Mouse (Mus musculus): ENCODE results near the gene Cabp4. TPM values are rescaled to one million over a fixed set of nuclear protein-coding genes. Genes with fewer than 3 reads are reported as not detected.

The Cabp4 gene
- polyA plus RNA-seq, 1 experiment from 2014 or later: 0.33 TPM

DNA sequence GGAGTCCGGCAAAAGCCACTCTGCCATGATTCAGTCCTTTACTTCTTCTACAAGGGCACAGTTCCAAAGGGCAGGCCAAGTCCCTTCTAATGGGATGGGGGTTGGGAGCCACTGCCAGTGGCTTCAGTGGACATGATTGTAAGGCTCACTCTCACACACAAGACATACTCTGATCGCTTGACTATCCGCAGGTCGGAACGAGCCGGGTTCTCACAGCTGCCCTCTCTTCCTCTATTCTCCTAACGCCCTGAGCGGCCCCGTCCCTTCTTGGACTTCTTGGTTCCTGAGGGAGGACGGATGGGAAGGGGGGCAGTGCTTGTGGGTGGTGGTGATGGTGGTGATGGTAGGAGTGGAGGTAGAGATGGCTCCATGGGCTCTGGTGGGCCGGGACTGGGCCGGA is 12.9 kb upstream of the Cabp4 start:
- 92% methylated on average over 12 of the region's 12 CpGs for WGBS
- H3K36me3 ChIP-seq (ENCODE audit: control insufficient read depth, insufficient read depth): peaks cover 71% of the 10 kb centered on the region
- no peak for ATAC-seq

DNA sequence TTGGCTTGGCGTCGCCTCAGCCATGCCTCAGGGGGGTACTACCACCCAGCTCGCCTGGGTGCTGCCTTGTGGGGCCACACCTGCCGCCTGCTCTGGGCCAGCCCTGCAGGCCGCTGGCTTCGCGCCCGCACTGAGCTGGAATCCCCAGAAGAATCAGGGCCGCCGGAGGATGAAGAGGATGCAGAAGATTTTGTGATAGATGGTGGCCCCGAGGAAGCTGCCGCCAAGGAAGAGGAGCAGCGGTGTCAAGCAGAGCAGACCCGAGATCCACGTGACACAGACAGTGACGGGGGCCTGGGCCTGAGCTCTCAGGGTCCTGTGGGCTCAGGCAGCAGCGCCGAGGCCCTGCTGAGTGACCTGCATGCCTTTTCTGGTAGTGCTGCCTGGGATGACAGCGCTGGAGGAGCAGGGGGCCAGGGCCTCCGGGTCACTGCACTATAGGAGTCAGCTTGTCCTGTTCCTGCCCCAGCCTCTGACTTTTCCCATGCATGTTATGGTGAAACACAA is 12.3 kb upstream of the Cabp4 start:
- 77% methylated on average over 20 of the region's 20 CpGs for WGBS

More for the DNA sequence above, 12.9 kb upstream of the Cabp4 start:
- no peaks in the 10 kb centered on the region for H3K9me3 ChIP-seq (ENCODE audit: control insufficient read depth)
- no peak overlapping the region for H3K9ac ChIP-seq (ENCODE audit: low read depth, low read length)
- TF ChIP-seq CTCF (IDR thresholded peaks at IDR 0.05; ENCODE audit: low read depth): no peak
- no peaks in the 10 kb centered on the region for H3K27me3 ChIP-seq (replicated peaks; ENCODE audit: control insufficient read depth, insufficient read depth, low read length)
- H3K27ac ChIP-seq (ENCODE audit: low read depth, low read length): no peak overlapping the region
- no peaks in the 10 kb centered on the region for H3K4me1 ChIP-seq (replicated peaks; ENCODE audit: control insufficient read depth, insufficient read depth, low read length)
- no peak overlapping the region for H3K4me2 ChIP-seq (replicated peaks; ENCODE audit: low read depth)
- no peak overlapping the region for H3K4me3 ChIP-seq (ENCODE audit: low read depth, low read length)

GRCm38 (mm10) chr19:4155223-4156072 is 11.6 kb upstream of the Cabp4 start:
- H3K4me2 ChIP-seq (replicated peaks; ENCODE audit: low read depth): no peak overlapping the region
- no peak for TF ChIP-seq CTCF (IDR thresholded peaks at IDR 0.05; ENCODE audit: low read depth)
- no peak for ATAC-seq
- peaks cover 74% of the 10 kb centered on the region for H3K36me3 ChIP-seq (ENCODE audit: control insufficient read depth, insufficient read depth)
- H3K27ac ChIP-seq (ENCODE audit: low read depth, low read length): no peak overlapping the region
- H3K27me3 ChIP-seq (replicated peaks; ENCODE audit: control insufficient read depth, insufficient read depth, low read length): no peaks in the 10 kb centered on the region
- H3K4me3 ChIP-seq (ENCODE audit: low read depth, low read length): no peak overlapping the region
- WGBS: 80% methylated on average over 6 of the region's 6 CpGs
- no peaks in the 10 kb centered on the region for H3K4me1 ChIP-seq (replicated peaks; ENCODE audit: control insufficient read depth, insufficient read depth, low read length)
- no peak overlapping the region for H3K9ac ChIP-seq (ENCODE audit: low read depth, low read length)
- H3K9me3 ChIP-seq (ENCODE audit: control insufficient read depth): no peaks in the 10 kb centered on the region

More for the DNA sequence above, 12.3 kb upstream of the Cabp4 start:
- H3K27me3 ChIP-seq (replicated peaks; ENCODE audit: control insufficient read depth, insufficient read depth, low read length): no peaks in the 10 kb centered on the region
- no peak overlapping the region for H3K9ac ChIP-seq (ENCODE audit: low read depth, low read length)
- no peak overlapping the region for H3K27ac ChIP-seq (ENCODE audit: low read depth, low read length)
- peaks cover 74% of the 10 kb centered on the region for H3K36me3 ChIP-seq (ENCODE audit: control insufficient read depth, insufficient read depth)
- H3K4me3 ChIP-seq (ENCODE audit: low read depth, low read length): no peak overlapping the region
- H3K4me1 ChIP-seq (replicated peaks; ENCODE audit: control insufficient read depth, insufficient read depth, low read length): no peaks in the 10 kb centered on the region
- no peak for TF ChIP-seq CTCF (IDR thresholded peaks at IDR 0.05; ENCODE audit: low read depth)
- no peaks in the 10 kb centered on the region for H3K9me3 ChIP-seq (ENCODE audit: control insufficient read depth)
- no peak for ATAC-seq
- no peak overlapping the region for H3K4me2 ChIP-seq (replicated peaks; ENCODE audit: low read depth)

GRCm38 (mm10) chr19:4154437-4155222 is 10.8 kb upstream of the Cabp4 start:
- no peak overlapping the region for H3K27ac ChIP-seq (ENCODE audit: low read depth, low read length)
- no peak overlapping the region for H3K9ac ChIP-seq (ENCODE audit: low read depth, low read length)

GRCm38 (mm10) chr19:4153232-4153654 is 9.4 kb upstream of the Cabp4 start, which contains the start of gene Ptprcap:
Ptprcap (plus strand) TSS chr19:4153604.
- no peaks in the 10 kb centered on the region for H3K9me3 ChIP-seq (ENCODE audit: control insufficient read depth)
- no peak within 1 kb of the TSS for H3K27ac ChIP-seq (ENCODE audit: low read depth, low read length)
- no peak within 1 kb of the TSS for H3K4me2 ChIP-seq (replicated peaks; ENCODE audit: low read depth)
- no peak for TF ChIP-seq CTCF (IDR thresholded peaks at IDR 0.05; ENCODE audit: low read depth)
- H3K36me3 ChIP-seq (ENCODE audit: control insufficient read depth, insufficient read depth): peaks cover 61% of the 10 kb centered on the region
- ATAC-seq: no peak
- no peaks in the 10 kb centered on the region for H3K27me3 ChIP-seq (replicated peaks; ENCODE audit: control insufficient read depth, insufficient read depth, low read length)
- no peak within 1 kb of the TSS for H3K9ac ChIP-seq (ENCODE audit: low read depth, low read length)
- H3K4me3 ChIP-seq (ENCODE audit: low read depth, low read length): no peak within 1 kb of the TSS
- 72% methylated on average over 11 of the region's 11 CpGs for WGBS
- peaks cover 9% of the 10 kb centered on the region; the same call in 1 of the 2 replicates for H3K4me1 ChIP-seq (replicated peaks; ENCODE audit: control insufficient read depth, insufficient read depth, low read length)

More at GRCm38 (mm10) chr19:4154437-4155222, 10.8 kb upstream of the Cabp4 start:
- Histone ChIP-seq H3K27me3 (replicated peaks; ENCODE audit: control insufficient read depth, insufficient read depth, low read length) (no peaks in the 10 kb centered on the region), H3K4me3 (ENCODE audit: low read depth, low read length) (no peak overlapping the region), H3K4me2 (replicated peaks; ENCODE audit: low read depth) (no peak overlapping the region), H3K4me1 (replicated peaks; ENCODE audit: control insufficient read depth, insufficient read depth, low read length) (peaks cover 4% of the 10 kb centered on the region; the same call in 1 of the 2 replicates), H3K9me3 (ENCODE audit: control insufficient read depth) (no peaks in the 10 kb centered on the region), H3K36me3 (ENCODE audit: control insufficient read depth, insufficient read depth) (peaks cover 75% of the 10 kb centered on the region)
- 76% methylated on average over 13 of the region's 13 CpGs for WGBS
- no peak for TF ChIP-seq CTCF (IDR thresholded peaks at IDR 0.05; ENCODE audit: low read depth)
- ATAC-seq: no peak
